Mouse (Mus musculus): ENCODE data around the gene Mzf1.
"Not testable (repeated sequence)": the region's sequence is repeated elsewhere in the genome, so short reads cannot be mapped to it uniquely, and the experiment has no call there.

The Mzf1 gene

GRCm38 (mm10) chr7:13054287-13055010 lies at the start of gene Mzf1:
Gene Mzf1 (minus strand): TSS chr7:13054764.
- DNase-seq = peak; percentile 97

GRCm38 (mm10) chr7:13095073-13095472 lies 40.5 kb upstream of the Mzf1 start, which contains the start of gene Vmn1r85:
Gene Vmn1r85 (minus strand): TSS chr7:13095173.
- DNase-seq = no peak

GRCm38 (mm10) chr7:13072293-13072692 lies 17.7 kb upstream of the Mzf1 start:
- DNase-seq = no peak

GRCm38 (mm10) chr7:13063399-13063798 lies 8.8 kb upstream of the Mzf1 start:
- not testable (repeated sequence) for DNase-seq

- DNase-seq = no peak
Measured at GRCm38 (mm10) chr7:13059536-13059935, 5.0 kb upstream of the Mzf1 start.

GRCm38 (mm10) chr7:13056913-13057700 lies 2.5 kb upstream of the Mzf1 start:
- no peak for DNase-seq

- no peak for DNase-seq
Measured at GRCm38 (mm10) chr7:13053961-13054286, 640 bp downstream of the Mzf1 start.

- DNase-seq = no peak
Measured at GRCm38 (mm10) chr7:13053501-13053900, 1.1 kb downstream of the Mzf1 start.

- DNase-seq = no peak
Measured at GRCm38 (mm10) chr7:13053001-13053400, 1.6 kb downstream of the Mzf1 start.

GRCm38 (mm10) chr7:13046084-13046483 lies 8.5 kb downstream of the Mzf1 start:
- peak; percentile 89 for DNase-seq

GRCm38 (mm10) chr7:13044254-13044625 lies 10.3 kb downstream of the Mzf1 start:
- DNase-seq = no peak

- no peak for DNase-seq
Measured at GRCm38 (mm10) chr7:13043445-13044253, 10.9 kb downstream of the Mzf1 start.

GRCm38 (mm10) chr7:13043120-13043444 lies 11.5 kb downstream of the Mzf1 start:
- DNase-seq = no peak

GRCm38 (mm10) chr7:13042511-13042910 lies 12.1 kb downstream of the Mzf1 start:
- DNase-seq = no peak

GRCm38 (mm10) chr7:13041256-13041655 lies 13.3 kb downstream of the Mzf1 start:
- no peak for DNase-seq

GRCm38 (mm10) chr7:13039181-13039580 lies 15.4 kb downstream of the Mzf1 start:
- DNase-seq = no peak

- DNase-seq = peak; percentile 54
Measured at GRCm38 (mm10) chr7:13038621-13039169, 15.9 kb downstream of the Mzf1 start.

GRCm38 (mm10) chr7:13037901-13038555 lies 16.5 kb downstream of the Mzf1 start, which contains the start of gene Ube2m:
Gene Ube2m (minus strand): TSS chr7:13038275.
- DNase-seq = peak; percentile 99

- no peak for DNase-seq
Measured at GRCm38 (mm10) chr7:13037366-13037765, 17.2 kb downstream of the Mzf1 start.

GRCm38 (mm10) chr7:13036806-13037205 lies 17.8 kb downstream of the Mzf1 start:
- no peak for DNase-seq

GRCm38 (mm10) chr7:13035211-13035855 lies 19.2 kb downstream of the Mzf1 start:
- no peak for DNase-seq
